Mouse (Mus musculus): ENCODE data around the gene Mrs2.

DNA sequence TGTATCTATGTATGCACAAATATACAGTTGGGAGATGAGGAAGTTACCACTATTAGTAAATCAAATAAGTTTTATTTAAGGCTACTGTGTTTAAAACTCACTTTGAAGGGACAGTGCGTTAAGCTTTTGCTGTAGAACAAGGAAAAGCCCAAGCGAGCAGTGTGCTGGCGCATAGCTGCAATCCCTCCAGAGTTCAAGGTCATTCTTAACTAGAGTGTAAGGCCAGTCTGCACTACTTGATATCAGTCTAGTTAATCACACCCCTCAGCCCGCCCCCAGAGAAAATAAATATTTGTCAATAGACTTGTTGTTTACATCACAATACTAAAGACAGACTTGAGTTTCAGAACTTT is 337 bp upstream of the Mrs2 start:
- no peak for TF ChIP-seq CTCF (IDR thresholded peaks at IDR 0.05)
- TF ChIP-seq EP300 (IDR thresholded peaks at IDR 0.05; ENCODE audit: insufficient read depth, low read depth, low read length): no peak

Measured in heart, adult 2 months (tissue).